Mouse (Mus musculus) retina, postnatal 1 day (tissue): ENCODE data around the gene Gprc5a.
A peak's percentile ranks its signal among the peaks of the same experiment; 100 is the strongest.

Source experiments
- DNase-seq: peaks from one replicate; pipeline ENCODE4 v3.0.0-alpha.2; 2012

The Gprc5a gene

DNA sequence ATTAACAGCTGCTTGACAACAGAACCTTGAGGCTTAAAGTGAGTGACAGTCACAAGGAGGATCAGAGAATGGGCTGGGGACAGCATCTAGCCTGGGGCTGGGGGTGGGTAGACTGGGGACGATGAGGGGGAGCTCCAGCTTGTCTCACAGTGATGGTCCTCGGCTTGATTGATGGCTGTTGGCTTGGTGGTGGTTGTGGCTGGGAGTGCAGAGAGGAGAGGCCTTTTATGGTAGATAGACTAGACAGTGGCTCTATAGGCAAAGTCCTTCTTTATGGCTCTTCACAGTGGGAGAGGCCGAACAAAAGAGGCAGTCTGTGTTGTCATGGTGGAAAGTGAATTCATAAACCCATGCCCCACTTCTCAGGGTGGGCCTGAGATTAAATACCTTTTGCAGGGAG lies 10.8 kb downstream of the Gprc5a start:
- no peak for DNase-seq

DNA sequence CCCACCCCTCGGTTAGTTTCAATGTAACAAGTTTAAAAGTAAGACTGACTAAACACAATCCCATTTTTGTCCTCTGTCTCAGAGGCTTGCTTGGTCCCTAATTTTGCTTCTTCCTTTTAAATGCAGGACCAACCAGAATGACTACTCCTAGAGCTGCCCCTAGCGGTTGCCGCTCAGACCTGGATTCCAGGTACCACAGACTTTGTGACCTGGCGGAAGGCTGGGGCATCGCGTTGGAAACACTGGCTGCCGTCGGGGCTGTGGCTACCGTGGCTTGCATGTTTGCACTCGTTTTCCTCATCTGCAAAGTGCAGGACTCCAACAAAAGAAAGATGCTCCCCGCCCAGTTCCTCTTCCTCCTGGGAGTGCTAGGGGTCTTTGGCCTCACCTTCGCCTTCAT lies 13.0 kb downstream of the Gprc5a start:
- DNase-seq = no peak

DNA sequence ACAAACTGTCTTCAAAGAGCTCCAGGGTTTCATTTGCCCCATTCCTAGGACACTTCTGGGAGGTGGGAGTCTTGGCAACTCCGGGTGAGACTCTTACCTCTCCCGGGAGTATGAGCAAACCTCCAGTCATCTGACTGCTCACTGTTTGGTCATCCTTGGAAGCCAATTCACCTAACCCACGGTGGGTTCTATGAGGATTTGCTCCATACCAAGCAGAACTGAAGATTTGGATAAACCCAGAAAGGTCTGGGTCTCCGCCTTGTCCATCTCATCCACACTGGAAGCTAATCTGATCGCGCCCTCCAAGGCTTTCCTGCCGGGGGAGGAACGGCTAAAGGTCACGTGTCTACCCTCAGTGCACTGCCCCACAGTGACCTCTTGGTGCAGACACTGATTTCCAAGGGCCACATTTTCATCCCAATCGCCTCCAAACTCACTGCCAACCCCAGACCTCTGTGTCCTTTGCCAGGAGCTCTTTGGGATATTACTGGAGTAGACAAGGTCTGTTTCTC lies 18.6 kb downstream of the Gprc5a start:
- no peak for DNase-seq

DNA sequence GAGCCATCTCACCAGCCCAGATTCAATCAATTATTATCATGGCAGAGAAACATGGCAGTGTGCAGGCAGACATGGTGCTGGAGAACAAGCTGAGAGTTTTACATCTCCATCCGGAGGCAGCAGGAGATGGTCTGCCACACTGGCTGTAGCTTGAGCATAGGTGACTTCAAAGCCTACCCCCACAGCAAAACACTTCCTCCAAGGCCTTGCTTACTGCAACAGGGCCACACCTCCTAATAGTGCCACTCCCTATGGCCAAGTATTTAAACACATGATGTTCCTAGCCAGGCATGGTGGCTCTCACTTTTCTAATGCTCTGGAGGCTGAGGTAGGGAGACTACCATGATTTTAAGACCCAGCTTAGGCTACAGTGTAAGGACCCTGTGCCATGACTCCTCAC lies 20.3 kb downstream of the Gprc5a start:
- no peak for DNase-seq

DNA sequence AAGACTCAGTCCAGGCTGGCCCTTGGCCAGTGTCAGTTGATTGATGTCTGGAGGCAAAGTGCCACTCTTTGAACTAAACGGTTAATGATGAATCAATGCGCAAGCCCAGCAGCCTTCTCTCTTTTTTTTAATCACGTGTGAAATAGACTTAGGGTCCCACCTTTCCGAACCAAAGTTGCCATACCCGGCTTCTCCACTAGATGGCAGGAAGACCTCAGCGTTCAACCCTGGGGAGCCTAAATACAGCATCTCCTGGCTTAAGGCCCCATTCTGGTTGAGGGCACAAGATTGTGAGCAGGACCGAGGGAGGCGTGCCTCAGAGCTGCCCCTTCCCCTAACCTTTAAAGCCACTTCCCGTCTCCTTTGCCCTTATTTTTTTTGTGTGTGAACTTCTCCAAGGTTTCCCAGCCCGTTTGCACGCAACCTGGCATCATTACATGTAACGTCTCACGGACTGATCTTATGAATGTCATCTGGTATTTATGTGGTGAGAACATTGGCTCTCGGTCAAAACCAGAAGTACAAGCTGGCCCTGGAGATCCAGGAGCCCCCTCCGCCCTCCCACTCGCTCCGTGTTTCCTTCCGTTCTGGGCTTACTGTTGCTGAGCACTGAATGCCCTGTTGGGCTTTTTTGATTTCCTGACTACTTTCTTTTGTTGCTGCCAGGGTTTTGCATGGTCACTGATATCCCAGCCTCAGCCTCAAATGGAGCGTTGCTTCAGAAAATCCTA lies 22.4 kb downstream of the Gprc5a start:
- DNase-seq = peak; percentile 88

DNA sequence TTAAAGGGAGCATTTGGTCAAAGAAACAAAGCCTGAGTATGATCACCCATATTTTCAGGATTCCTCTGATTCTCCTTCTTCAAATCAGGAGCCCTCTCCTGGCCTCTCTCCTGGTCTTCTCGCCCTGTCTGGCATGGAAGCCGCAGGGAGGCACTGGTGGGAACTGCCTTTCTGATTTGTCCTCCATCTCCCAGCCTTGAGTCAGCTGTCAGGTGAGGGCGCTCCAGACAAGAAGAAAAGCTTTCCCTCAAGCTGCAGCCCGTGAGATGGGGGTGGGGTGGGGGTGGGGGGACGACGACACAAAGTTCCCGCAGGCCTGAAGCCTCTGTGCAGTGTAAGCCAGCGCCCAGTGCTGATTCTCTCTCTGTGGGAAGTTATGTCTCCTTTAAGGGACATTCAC lies 24.3 kb downstream of the Gprc5a start:
- DNase-seq = peak; percentile 38

DNA sequence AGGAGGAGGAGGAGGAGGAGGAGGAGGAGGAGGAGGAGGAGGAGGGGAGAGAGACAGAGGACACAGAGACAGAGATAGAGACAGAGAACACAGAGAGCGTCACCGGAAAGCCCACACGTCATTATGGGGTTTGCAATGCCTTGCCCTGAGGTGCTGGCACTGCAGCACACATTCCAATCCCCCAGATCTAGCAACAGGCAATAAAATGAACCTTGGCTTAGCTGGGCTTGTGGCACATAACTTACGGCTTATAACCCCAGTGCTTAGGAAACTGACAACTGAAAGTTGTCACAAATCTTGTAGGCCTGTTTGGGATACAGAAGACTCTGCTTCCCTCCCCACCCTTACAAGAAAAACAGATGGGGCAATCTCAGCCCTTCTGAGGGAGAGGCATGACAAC lies 25.2 kb downstream of the Gprc5a start:
- no peak for DNase-seq

DNA sequence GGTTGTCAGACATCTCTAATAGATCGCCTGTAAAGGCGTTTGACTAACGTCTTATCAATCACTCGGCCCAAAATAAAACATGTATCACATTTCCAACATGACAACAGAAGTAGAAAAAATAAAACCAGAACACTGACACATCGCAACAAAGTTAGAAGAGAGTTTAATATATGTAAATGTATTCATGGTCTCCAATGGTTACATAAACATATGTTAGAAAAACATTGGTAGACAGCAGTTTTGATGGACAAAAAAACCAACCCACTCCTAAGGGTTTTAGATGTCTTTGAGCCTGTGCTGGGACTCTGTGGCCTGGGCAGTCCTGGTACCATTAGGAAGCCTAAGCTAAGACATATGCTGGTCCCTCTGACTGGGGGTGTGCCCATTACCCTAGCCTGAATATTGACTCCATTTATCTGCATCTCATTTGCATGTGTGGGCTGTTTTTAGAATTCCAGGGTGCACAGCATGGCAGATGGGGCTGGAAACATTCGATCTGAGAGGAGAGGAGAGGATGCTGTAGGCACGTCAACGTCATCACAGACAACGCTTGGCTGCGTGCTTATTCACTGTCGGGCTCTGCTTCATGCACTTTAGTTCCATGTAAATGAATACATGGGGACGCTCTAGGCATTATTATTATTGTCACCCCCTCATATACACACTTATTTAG lies 27.5 kb downstream of the Gprc5a start:
- DNase-seq = no peak

DNA sequence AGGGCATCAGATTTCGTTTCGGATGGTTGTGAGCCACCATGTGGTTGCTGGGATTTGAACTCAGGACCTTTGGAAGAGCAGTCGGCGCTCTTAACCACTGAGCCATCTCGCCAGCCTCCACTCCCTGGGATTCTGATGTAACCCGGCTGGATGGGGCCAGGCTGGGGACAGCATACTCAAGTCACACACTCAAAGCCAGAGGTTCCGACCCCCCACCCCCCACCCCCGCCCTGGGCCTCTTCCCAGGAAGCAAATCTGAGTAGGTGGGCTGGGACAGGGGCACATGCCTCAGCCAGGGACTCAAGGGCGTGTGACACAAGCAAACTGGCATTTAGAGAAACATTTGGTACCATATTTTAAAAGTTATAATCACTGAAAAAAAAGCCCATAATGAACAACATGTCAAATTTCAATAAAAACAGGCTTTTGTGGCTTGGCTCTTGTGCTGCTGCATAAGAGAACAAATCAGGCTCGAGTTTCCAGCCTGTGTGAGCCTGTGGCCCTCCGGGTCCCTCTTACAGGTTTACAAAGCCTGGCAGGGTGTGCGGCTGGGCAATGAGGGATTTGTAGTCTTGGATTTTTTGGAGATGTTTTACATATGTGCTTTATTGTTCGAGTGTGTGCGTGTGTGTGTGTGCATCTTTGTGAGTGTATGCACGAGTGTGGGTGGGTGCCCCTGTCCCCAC lies 35.5 kb downstream of the Gprc5a start:
- no peak for DNase-seq

DNA sequence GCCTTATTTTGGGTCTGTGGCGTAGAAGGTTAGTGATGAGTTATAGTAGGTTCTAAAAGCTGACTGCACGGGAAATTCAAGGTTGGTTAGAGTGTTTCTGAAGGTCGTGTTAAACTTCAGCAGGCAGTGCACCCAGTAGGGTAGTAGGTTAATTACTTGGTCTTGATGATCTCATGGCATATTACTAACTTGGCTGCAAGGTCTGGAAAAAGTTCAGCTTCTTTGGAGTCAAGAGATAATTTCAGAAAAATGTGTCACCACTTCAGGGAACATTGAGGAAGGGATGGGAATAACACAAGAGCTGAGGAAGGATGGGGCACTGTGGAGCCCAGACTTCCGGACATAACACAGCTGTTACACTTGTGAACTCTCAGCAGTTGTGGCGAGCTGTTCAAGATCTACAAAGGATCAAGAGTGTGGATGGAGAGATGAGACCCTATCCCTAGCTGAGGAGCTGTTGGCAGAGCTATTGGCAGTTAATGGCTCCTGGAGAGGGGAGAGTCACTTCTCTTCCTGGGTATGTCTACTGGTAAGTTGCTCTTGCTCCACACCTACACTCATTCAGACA lies 37.4 kb downstream of the Gprc5a start:
- DNase-seq = no peak

DNA sequence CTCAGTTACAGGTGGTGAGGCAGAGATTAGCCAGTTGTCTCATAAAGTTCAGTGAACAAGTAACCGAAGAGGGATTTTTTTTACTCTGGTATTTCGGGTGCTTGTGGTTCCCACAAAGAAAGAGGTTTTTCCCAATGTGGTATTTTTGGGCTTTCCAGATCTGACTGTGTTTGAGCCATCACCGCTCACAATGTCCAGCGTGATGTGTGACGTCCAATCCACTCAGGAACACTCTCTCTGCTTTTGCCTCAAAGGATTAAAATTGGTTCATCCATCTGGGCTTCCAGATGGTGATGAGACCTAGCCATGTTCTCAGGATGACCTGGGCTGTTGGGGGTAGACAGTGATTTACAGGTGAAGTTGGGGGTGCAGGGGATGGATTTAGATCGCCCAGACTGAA lies 41.6 kb downstream of the Gprc5a start:
- DNase-seq = no peak

DNA sequence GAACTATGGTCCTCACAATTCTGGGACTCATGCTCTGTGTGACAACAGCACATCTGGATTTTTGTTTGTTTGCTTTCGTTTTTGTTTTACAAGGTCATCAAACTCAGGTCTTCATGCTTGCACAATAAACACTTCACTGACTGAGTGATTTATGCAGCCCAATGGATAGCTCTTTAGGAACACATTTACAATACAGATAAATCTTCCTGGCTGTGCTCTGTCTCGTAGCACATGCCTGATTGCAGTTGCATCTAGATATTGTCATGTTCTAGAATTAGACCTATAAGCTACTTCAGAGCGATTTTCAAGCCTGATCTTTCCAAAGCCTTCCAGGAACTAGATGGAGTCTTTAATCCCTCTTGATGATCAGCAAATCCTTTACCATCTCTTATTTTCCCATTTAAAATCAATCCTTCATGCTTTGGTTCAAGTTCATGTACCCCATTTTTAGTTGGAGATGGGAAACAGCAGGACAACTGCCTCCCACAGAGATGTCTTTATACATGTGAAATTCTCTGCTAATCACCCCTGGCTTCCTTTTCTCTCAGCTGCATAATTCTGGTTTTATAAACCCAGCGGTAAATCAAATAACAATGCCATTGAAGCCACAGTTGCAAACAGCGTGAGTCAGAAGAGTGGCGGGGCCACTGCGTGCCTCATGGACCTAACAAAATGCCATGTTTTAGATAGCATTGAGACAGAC lies 47.1 kb downstream of the Gprc5a start:
- no peak for DNase-seq

DNA sequence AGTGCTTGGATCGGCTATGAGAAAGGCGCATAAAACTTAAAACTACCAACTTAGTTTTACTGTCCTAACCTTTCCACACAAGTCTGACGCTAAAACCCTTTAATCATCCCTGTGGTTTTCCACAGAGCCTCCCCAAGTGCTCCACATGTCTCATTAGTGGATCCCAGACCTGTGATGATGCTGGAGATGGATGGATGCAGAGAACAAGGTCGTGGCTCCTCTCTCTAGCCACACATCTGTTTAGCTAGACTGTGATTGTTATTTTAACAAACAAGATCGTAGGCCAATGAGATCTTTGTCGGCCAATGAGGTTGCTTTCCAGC lies 47.6 kb downstream of the Gprc5a start:
- no peak for DNase-seq

DNA sequence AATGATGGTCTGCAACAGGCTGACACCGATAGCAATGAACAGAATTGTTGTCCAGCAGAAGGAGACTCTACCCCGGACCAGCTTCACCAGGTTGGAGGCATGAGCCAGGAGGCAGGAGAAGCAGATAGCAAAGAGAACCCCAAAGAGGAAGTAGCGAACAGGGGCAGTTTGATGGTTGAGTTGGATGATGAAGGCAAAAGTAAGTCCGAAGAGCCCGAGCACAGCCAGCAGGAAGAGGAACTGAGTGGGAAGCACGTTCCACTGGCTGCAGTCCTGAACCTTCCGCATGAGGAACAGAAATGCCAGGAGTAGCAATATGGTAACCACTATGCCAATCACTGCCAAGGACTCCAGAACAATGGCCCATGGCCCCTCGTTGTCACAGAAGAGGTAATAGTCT lies 51.0 kb downstream of the Gprc5a start:
- no peak for DNase-seq

DNA sequence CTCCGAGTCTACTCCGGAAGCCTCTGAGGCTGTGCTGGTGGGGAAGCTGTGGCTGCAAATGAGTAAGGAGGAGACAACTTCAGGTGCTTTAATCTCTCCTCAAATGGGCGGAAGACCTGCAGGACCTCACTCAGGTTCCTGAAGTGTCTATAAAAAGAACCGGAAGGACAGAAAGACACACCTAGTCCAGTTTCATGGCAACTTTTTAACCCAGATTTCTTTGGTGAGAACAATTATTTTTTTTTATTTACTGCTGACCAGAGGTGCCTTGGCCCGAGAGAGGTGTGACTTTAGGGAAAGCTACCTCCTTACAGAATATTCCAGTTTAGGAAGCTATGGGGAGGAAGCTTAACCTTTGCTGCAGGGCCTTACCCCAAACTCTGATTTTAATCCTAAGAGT lies 52.7 kb downstream of the Gprc5a start, which contains the start of gene Gprc5d:
TSS of gene Gprc5d (minus strand) at position 101 of the 400 bp plus-strand sequence.
- DNase-seq = no peak

DNA sequence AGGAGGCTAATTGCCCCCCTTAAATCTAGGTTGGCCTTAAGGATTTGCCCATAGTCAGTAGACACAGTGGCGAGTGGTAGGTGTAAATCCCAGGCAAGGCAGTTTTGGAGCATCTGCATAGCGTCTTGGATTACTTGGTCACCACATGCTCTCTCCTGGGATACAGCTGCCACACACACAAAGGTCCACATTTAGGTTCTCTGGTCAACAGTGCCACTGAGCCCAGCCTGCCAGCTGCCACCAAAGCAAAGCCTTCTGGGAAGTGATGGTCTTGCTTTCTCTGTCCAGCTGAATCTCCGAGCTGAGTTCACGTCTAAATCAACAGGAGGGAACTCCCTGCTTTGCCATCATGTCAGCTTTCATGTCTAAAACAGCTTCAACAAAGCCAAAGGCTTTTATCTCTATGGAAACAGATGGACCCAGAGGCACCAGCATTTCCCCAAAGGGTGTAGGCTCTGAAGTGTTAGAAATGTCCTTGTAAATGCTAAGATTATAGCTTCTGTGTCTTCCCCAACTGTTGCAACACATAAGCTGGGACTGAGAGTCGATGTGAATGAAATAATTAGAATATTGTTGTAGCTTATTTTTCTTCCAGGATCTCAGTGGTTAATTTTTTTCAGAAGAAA lies 59.4 kb downstream of the Gprc5a start:
- DNase-seq = peak; percentile 49

DNA sequence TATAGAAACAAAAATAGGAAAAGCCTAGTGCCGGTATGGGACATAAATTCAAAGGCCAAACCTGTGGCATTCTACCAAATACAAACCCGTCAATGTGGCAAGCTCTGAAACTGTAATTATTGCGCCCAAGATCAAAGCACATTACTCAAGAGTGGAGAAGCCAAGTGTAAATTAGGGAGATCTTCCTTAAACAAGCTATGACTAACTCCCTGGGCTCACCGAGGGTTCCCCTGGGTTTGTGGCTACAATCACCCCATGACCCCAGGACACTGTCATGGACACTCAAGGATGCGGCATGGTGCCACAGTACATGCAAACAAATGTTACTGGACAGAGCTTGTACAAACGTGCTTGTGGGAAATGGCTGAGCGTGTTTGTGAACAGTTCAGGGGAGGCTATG lies 67.6 kb downstream of the Gprc5a start:
- no peak for DNase-seq

DNA sequence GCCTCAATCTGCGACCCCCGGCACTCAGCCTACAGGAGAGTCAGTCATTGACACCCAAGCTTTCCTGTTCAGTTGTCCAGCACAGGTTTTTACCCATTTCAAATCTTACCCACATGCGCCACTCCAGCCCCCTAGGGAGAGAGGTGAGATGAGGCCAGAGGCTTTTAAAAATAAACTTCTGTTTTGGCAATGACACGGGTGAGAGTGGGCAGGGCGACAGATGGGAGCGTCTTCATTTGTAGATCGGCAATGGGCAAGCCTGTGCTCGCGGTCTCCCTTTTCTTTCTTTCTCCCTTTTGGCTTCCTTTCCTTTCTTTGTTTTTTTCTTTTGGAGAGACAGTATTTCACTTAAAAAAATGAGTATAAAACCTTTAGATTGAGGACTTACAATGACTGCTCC lies 68.0 kb downstream of the Gprc5a start:
- DNase-seq = no peak
